Mouse (Mus musculus) MEL (cell line): ENCODE results near the gene Bicral. TPM values are rescaled to one million over a fixed set of nuclear protein-coding genes. Genes with fewer than 3 reads are reported as not detected.

ENCODE experiments used
- DNase-seq: peaks from one replicate; pipeline ENCODE4 v3.0.0; 2011; ENCODE audit warnings: low read depth, low spot score
- H3K27ac ChIP-seq: 2 replicates; pipeline ENCODE4 v1.5.1; 2012; ENCODE audit warnings: low read depth, mild to moderate bottlenecking, control low read depth, low read length, moderate library complexity; ENCODE audit not compliant: control insufficient read depth
- H3K27me3 ChIP-seq, 2 experiments: fragments of 150-350 bp in 1 of 2; sonication (generic) in 1 of 2; 2 replicates each; pipeline ENCODE4 v1.6.1; 2012; ENCODE audit warnings: low read length in 2 of 2, mild to moderate bottlenecking in 2 of 2, improper control_type of control experiment in 1 of 2, moderate library complexity in 1 of 2; ENCODE audit not compliant: insufficient read depth in 2 of 2, control insufficient read depth in 1 of 2
- H3K36me3 ChIP-seq, 2 experiments: 2 replicates each; pipeline ENCODE4 v1.6.1; 2012 to 2014; ENCODE audit warnings: low read length in 2 of 2, improper control_type of control experiment in 1 of 2, inconsistent platforms in 1 of 2, mild to moderate bottlenecking in 1 of 2; ENCODE audit not compliant: insufficient read depth in 2 of 2, control insufficient read depth in 1 of 2
- H3K4me1 ChIP-seq, 2 experiments: fragments of 150-350 bp in 1 of 2; sonication (generic) in 1 of 2; 2 replicates each; pipeline ENCODE4 v1.6.1; 2012; ENCODE audit warnings: low read length in 2 of 2, improper control_type of control experiment in 1 of 2, mild to moderate bottlenecking in 1 of 2; ENCODE audit not compliant: insufficient read depth in 2 of 2, control insufficient read depth in 1 of 2
- H3K4me3 ChIP-seq, 2 experiments: fragments of 150-350 bp in 1 of 2; sonication (generic) in 1 of 2; 2 replicates each; pipeline ENCODE4 v1.5.1; 2012; ENCODE audit warnings: low read depth in 2 of 2, low read length in 2 of 2, mild to moderate bottlenecking in 2 of 2, moderate library complexity in 2 of 2, control low read depth in 1 of 2, improper control_type of control experiment in 1 of 2; ENCODE audit not compliant: control insufficient read depth in 1 of 2, insufficient read depth in 1 of 2
- H3K79me2 ChIP-seq: 2 replicates; pipeline ENCODE4 v1.6.1; 2012; ENCODE audit warnings: mild to moderate bottlenecking, low read length, moderate library complexity; ENCODE audit not compliant: control insufficient read depth, poor library complexity, insufficient read depth
- H3K9ac ChIP-seq: 2 replicates; pipeline ENCODE4 v1.6.1; 2012; ENCODE audit warnings: low read depth, mild to moderate bottlenecking, control low read depth, low read length, moderate library complexity; ENCODE audit not compliant: control insufficient read depth, poor library complexity, severe bottlenecking
- H3K9me3 ChIP-seq: fragments of 150-350 bp; sonication (generic); replicated peaks from 2 replicates; pipeline ENCODE4 v1.6.1; 2012; ENCODE audit warnings: mild to moderate bottlenecking, low read length, improper control_type of control experiment, moderate library complexity; ENCODE audit not compliant: insufficient read depth
- CHD1 ChIP-seq: IDR thresholded peaks from 2 replicates; pipeline ENCODE4 v1.6.1; 2012; ENCODE audit warnings: low read depth, mild to moderate bottlenecking, inconsistent platforms, low read length, improper control_type of control experiment
- CHD2 ChIP-seq: IDR thresholded peaks from 2 replicates; pipeline ENCODE4 v1.6.1; 2011; ENCODE audit warnings: low read length, improper control_type of control experiment
- CTCF ChIP-seq, 3 experiments: IDR thresholded peaks in 2 of 3; conservative IDR thresholded peaks in 1 of 3; 2 replicates each; pipeline ENCODE4 v1.5.1; 2011 to 2012; ENCODE audit warnings: low read length in 3 of 3, low read depth in 2 of 3, mild to moderate bottlenecking in 2 of 3, improper control_type of control experiment in 1 of 3, inconsistent platforms in 1 of 3, mixed read lengths in 1 of 3, moderate library complexity in 1 of 3; ENCODE audit not compliant: control insufficient read depth in 1 of 3, insufficient read depth in 1 of 3, poor library complexity in 1 of 3, severe bottlenecking in 1 of 3
- E2F4 ChIP-seq: IDR thresholded peaks from 2 replicates; pipeline ENCODE4 v1.6.1; 2011; ENCODE audit warnings: low read depth, low read length, improper control_type of control experiment, borderline replicate concordance
- ELF1 ChIP-seq: IDR thresholded peaks from 2 replicates; pipeline ENCODE4 v1.6.1; 2014; ENCODE audit warnings: low read depth, mild to moderate bottlenecking, inconsistent platforms, low read length, improper control_type of control experiment, moderate library complexity
- ETS1 ChIP-seq: IDR thresholded peaks from 2 replicates; pipeline ENCODE4 v1.6.1; 2012; ENCODE audit warnings: low read depth, mild to moderate bottlenecking, inconsistent platforms, low read length, improper control_type of control experiment, moderate library complexity
- GABPA ChIP-seq: IDR thresholded peaks from 2 replicates; pipeline ENCODE4 v1.6.1; 2012; ENCODE audit warnings: low read depth, mild to moderate bottlenecking, inconsistent platforms, low read length, improper control_type of control experiment, moderate library complexity
- JUND ChIP-seq: IDR thresholded peaks from 2 replicates; pipeline ENCODE4 v1.6.1; 2011; ENCODE audit warnings: low read depth, mild to moderate bottlenecking, improper control_type of control experiment, low read length
- KAT2A ChIP-seq: conservative IDR thresholded peaks from 2 replicates; pipeline ENCODE4 v1.6.1; 2012; ENCODE audit warnings: low read depth, low read length, improper control_type of control experiment, inconsistent platforms
- MAFK ChIP-seq: IDR thresholded peaks from 2 replicates; pipeline ENCODE4 v1.6.1; 2011; ENCODE audit warnings: low read depth, mild to moderate bottlenecking, low read length, improper control_type of control experiment, borderline replicate concordance
- MAX ChIP-seq: IDR thresholded peaks from 2 replicates; pipeline ENCODE4 v1.6.1; 2011; ENCODE audit warnings: low read length, improper control_type of control experiment
- MAZ ChIP-seq: IDR thresholded peaks from 2 replicates; pipeline ENCODE4 v1.6.1; 2012; ENCODE audit warnings: low read depth, mild to moderate bottlenecking, inconsistent platforms, low read length, improper control_type of control experiment
- MXI1 ChIP-seq: IDR thresholded peaks from 2 replicates; pipeline ENCODE4 v1.6.1; 2011; ENCODE audit warnings: mild to moderate bottlenecking, low read depth, low read length, improper control_type of control experiment
- MYC ChIP-seq: IDR thresholded peaks from 2 replicates; pipeline ENCODE4 v1.6.1; 2011; ENCODE audit warnings: low read depth, mild to moderate bottlenecking, low read length, improper control_type of control experiment, moderate library complexity
- NELFE ChIP-seq: IDR thresholded peaks from 2 replicates; pipeline ENCODE4 v1.6.1; 2011; ENCODE audit warnings: low read depth, low read length, improper control_type of control experiment
- NRF1 ChIP-seq: IDR thresholded peaks from 2 replicates; pipeline ENCODE4 v1.6.1; 2014; ENCODE audit warnings: low read depth, mild to moderate bottlenecking, inconsistent platforms, low read length, improper control_type of control experiment, moderate library complexity; ENCODE audit not compliant: poor library complexity, insufficient read depth, severe bottlenecking
- POLR2A ChIP-seq, 2 experiments: IDR thresholded peaks; 2 replicates each; pipeline ENCODE4 v1.6.1; 2011 to 2012; ENCODE audit warnings: low read length in 2 of 2, mild to moderate bottlenecking in 2 of 2, control low read depth in 1 of 2, improper control_type of control experiment in 1 of 2, low read depth in 1 of 2, moderate library complexity in 1 of 2; ENCODE audit not compliant: control insufficient read depth in 1 of 2, insufficient read depth in 1 of 2, poor library complexity in 1 of 2
- POLR2AphosphoS5 ChIP-seq: IDR thresholded peaks from 2 replicates; pipeline ENCODE4 v1.6.1; 2012; ENCODE audit warnings: low read depth, borderline replicate concordance, mild to moderate bottlenecking, inconsistent platforms, low read length, moderate library complexity, mixed read lengths
- RAD21 ChIP-seq: IDR thresholded peaks from 2 replicates; pipeline ENCODE4 v1.6.1; 2011; ENCODE audit warnings: mild to moderate bottlenecking, low read depth, low read length, improper control_type of control experiment
- RCOR1 ChIP-seq: IDR thresholded peaks from 2 replicates; pipeline ENCODE4 v1.6.1; 2012; ENCODE audit warnings: low read depth, mild to moderate bottlenecking, inconsistent platforms, low read length, improper control_type of control experiment
- TBP ChIP-seq: IDR thresholded peaks from 2 replicates; pipeline ENCODE4 v1.8.0; 2011; ENCODE audit warnings: low read depth, low read length, improper control_type of control experiment
- USF1 ChIP-seq: IDR thresholded peaks from 2 replicates; pipeline ENCODE4 v1.6.1; 2014; ENCODE audit warnings: low read depth, mild to moderate bottlenecking, inconsistent platforms, low read length, improper control_type of control experiment, moderate library complexity
- USF2 ChIP-seq, 2 experiments: IDR thresholded peaks; 2 replicates each; pipeline ENCODE4 v1.6.1; 2011 to 2012; ENCODE audit warnings: improper control_type of control experiment in 2 of 2, low read length in 2 of 2, borderline replicate concordance in 1 of 2, inconsistent platforms in 1 of 2, low read depth in 1 of 2, mild to moderate bottlenecking in 1 of 2; ENCODE audit not compliant: insufficient read depth in 1 of 2
- ZKSCAN1 ChIP-seq: IDR thresholded peaks from 2 replicates; pipeline ENCODE4 v1.6.1; 2012; ENCODE audit warnings: low read depth, mild to moderate bottlenecking, inconsistent platforms, low read length, improper control_type of control experiment, moderate library complexity
- ZMIZ1 ChIP-seq: IDR thresholded peaks from 2 replicates; pipeline ENCODE4 v1.6.1; 2012; ENCODE audit warnings: low read depth, mild to moderate bottlenecking, inconsistent platforms, low read length, improper control_type of control experiment, moderate library complexity
- ZNF384 ChIP-seq: IDR thresholded peaks from 2 replicates; pipeline ENCODE4 v1.6.1; 2012; ENCODE audit warnings: low read depth, mild to moderate bottlenecking, inconsistent platforms, low read length, improper control_type of control experiment
- polyA plus RNA-seq, 2 experiments: library from polyadenylated mRNA; stranded (reverse) in 1 of 2; unstranded in 1 of 2; fragments of >175 nt in 1 of 2; fragments of >200 nt in 1 of 2; gene quantifications; 2 replicates each; pipeline versions ENCODE4 v1.2.1 to v1.2.4; 2012; ENCODE audit warnings: low replicate concordance in 2 of 2, low read depth in 1 of 2; ENCODE audit not compliant: insufficient read length in 2 of 2, insufficient read depth in 1 of 2, missing spikeins in 1 of 2
- total RNA-seq: library from RNA; depleted of rRNA; stranded (reverse); fragments of 300-350 nt; gene quantifications from 2 replicates; pipeline ENCODE4 v1.2.3, GENCODE M21; 2012

The Bicral gene
- total and polyA plus RNA-seq, 3 experiments: 3.7 to 6.9 TPM; not detected in 1

GRCm38 (mm10) chr17:46890843-46891594 lies 32.7 kb upstream of the Bicral start:
- H3K79me2 ChIP-seq: peaks cover 23% of the 10 kb centered on the region
- TF ChIP-seq GABPA: no peak
- TF ChIP-seq CHD1: no peak; the same call in 1 of the 2 replicates
- no peak for TF ChIP-seq MXI1
- TF ChIP-seq E2F4: no peak
- no peak for TF ChIP-seq RAD21
- TF ChIP-seq MAZ: no peak
- no peak for TF ChIP-seq POLR2A (IDR thresholded peaks at IDR 0.05; ENCODE audit: control insufficient read depth in 1 of 2, insufficient read depth in 1 of 2, low read depth in 1 of 2, low read length in 2 of 2, poor library complexity in 1 of 2)
- TF ChIP-seq POLR2AphosphoS5: no peak
- no peak for TF ChIP-seq TBP
- TF ChIP-seq USF1: no peak
- TF ChIP-seq NELFE: no peak
- no peak for TF ChIP-seq USF2 (IDR thresholded peaks at IDR 0.05; ENCODE audit: borderline replicate concordance in 1 of 2, insufficient read depth in 1 of 2, low read depth in 1 of 2, low read length in 2 of 2)
- TF ChIP-seq, all 39 proteins: peak for 0
- Histone ChIP-seq H3K27ac (peak overlapping the region; percentile 78), H3K36me3 (peaks cover 0 to 18% of the 10 kb centered on the region in 2 experiments; a peak in 2 of 4 replicates), H3K27me3 (no peaks in the 10 kb centered on the region), H3K9ac (peak overlapping the region; percentile 93), H3K4me3 (peak overlapping the region; percentile 79 to 93), H3K9me3 (no peaks in the 10 kb centered on the region), H3K4me1 (peaks cover 8 to 23% of the 10 kb centered on the region in 2 experiments; a peak in 3 of 4 replicates)
- no peak for DNase-seq

- H3K9ac ChIP-seq: peak within 1 kb of the TSS; percentile 93
- no peaks in the 10 kb centered on the region for H3K9me3 ChIP-seq
- peaks cover 0 to 18% of the 10 kb centered on the region in 2 experiments; a peak in 2 of 4 replicates for H3K36me3 ChIP-seq
- peak within 1 kb of the TSS; percentile 83 for H3K27ac ChIP-seq
- peaks cover 23% of the 10 kb centered on the region for H3K79me2 ChIP-seq
- DNase-seq: peak; percentile 98
- peak within 1 kb of the TSS; percentile 86 to 93 for H3K4me3 ChIP-seq
- no peaks in the 10 kb centered on the region for H3K27me3 ChIP-seq
- H3K4me1 ChIP-seq: peaks cover 8 to 29% of the 10 kb centered on the region in 2 experiments; a peak in 3 of 4 replicates
- TF ChIP-seq GABPA (no peak; the same call in 1 of the 2 replicates), USF1 (no peak), ZMIZ1 (no peak), USF2 (IDR thresholded peaks at IDR 0.05; ENCODE audit: borderline replicate concordance in 1 of 2, insufficient read depth in 1 of 2, low read depth in 1 of 2, low read length in 2 of 2) (no peak), MYC (peak; percentile 83), MAX (peak; percentile 86), CHD2 (peak; percentile 49), NRF1 (no peak), TBP (peak; percentile 70; the same call in 1 of the 2 replicates), ZNF384 (peak; percentile 99), MAFK (no peak), ELF1 (peak; percentile 40), ZKSCAN1 (peak; percentile 62; the same call in 1 of the 2 replicates), CTCF (IDR thresholded peaks at IDR 0.05 in 2 of 3, conservative IDR thresholded peaks at IDR 0.05 in 1 of 3; ENCODE audit: control insufficient read depth in 1 of 3, insufficient read depth in 1 of 3, low read depth in 2 of 3, low read length in 3 of 3, poor library complexity in 1 of 3, severe bottlenecking in 1 of 3) (no peak), MXI1 (peak; percentile 96), RCOR1 (no peak; the same call in 1 of the 2 replicates), E2F4 (no peak), KAT2A (peak; percentile 51; the same call in 1 of the 2 replicates), ETS1 (peak; percentile 55), POLR2AphosphoS5 (no peak), JUND (no peak)
Observed at GRCm38 (mm10) chr17:46890116-46890815, 32.0 kb upstream of the Bicral start, which contains the start of gene Tbcc. Gene Tbcc (plus strand): TSS chr17:46890684.
